Comparison of ENCODE assay signal across 28 mouse cellular contexts in the genomic region with DNA sequence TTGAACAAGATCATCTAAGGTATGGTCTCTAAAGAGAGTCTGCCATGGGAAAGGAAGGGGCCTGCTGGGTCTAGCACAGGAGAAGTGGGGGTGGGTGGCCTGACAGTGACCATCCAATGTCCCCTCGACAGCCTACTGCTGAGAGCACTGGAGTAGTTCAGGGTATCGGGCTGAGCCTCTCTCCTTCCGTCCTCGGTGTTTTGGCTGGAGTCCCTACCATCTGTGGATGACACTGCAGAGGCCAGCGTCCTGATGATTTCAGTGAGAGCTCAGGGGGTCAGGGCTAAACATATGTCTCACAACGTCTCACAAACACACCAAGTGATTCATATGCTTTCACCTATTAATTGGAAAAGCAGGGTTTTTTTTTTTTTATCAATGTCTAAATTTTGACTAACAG.
A peak's percentile ranks its signal among the peaks of the same experiment; 100 is the strongest.
DNase-seq lines count a peak whose midpoint lies in the region; ATAC-seq and TF ChIP-seq lines count a peak whose summit lies in the region.
"Had no signal": no experiment of that assay in that cellular context is flagged by ENCODE, and none has a peak within 500 bp of the region (broad histone marks: within the 10 kb centered on the region; RNA-seq: fewer than 3 reads in every experiment).

No protein-coding gene starts in this region.

- peak; percentile 36 for DNase-seq in midbrain, postnatal 0 days (ENCODE audit: low spot score)
- DNase-seq in midbrain, embryonic 10.5 days (ENCODE audit: low spot score): no peak
- DNase-seq in cerebellum, adult 2 months: peak; percentile 87 to 92
- peak; percentile 85 to 88 for DNase-seq in cerebellum, postnatal 25 days
- no peak for DNase-seq in frontal cortex, postnatal 36 days (ENCODE audit: low spot score in 2 of 2)
- DNase-seq: adrenal gland, postnatal 14 days; gastrocnemius, postnatal 36 days; heart, adult 2 months; heart, postnatal 14 days; kidney, adult 2 months; layer of hippocampus, postnatal 36 days; lung, embryonic 14.5 days; lung, postnatal 36 days; midbrain, embryonic 14.5 days; right cerebral cortex, postnatal 4 days; thymus, adult 18-20 months; thymus, postnatal 4 days had no signal

- H3K27ac ChIP-seq in forebrain, embryonic 15.5 days (replicated peaks): 0 out of 2 replicates have a peak overlapping the region, but pooled peaks have one; percentile 13
- no peak overlapping the region for H3K27ac ChIP-seq in forebrain, embryonic 16.5 days (ENCODE audit: low read length)
- no peak overlapping the region for H3K27ac ChIP-seq in midbrain, postnatal 0 days (ENCODE audit: low read depth, low read length)
- no peak overlapping the region for H3K27ac ChIP-seq in midbrain, embryonic 10.5 days (replicated peaks)
- peak overlapping the region; percentile 70 for H3K27ac ChIP-seq in cerebellum, adult 2 months (ENCODE audit: insufficient read depth, low read length)
- H3K27ac ChIP-seq in midbrain, embryonic 16.5 days (ENCODE audit: low read length): no peak overlapping the region
- H3K27ac ChIP-seq: forebrain, embryonic 12.5 days; heart, adult 2 months; heart, embryonic 13.5 days; hindbrain, embryonic 13.5 days; kidney, postnatal 0 days; limb, embryonic 13.5 days; liver, embryonic 12.5 days had no signal

- WGBS in forebrain, embryonic 15.5 days: 66% methylated on average over 6 of the region's 6 CpGs
- 47% methylated on average over 6 of the region's 6 CpGs for WGBS in forebrain, embryonic 16.5 days
- WGBS in midbrain, postnatal 0 days: 70% methylated on average over 6 of the region's 6 CpGs
- 82% methylated on average over 6 of the region's 6 CpGs for WGBS in midbrain, embryonic 10.5 days
- WGBS in cerebellum, adult 2 months: 7% methylated on average over 6 of the region's 6 CpGs
- WGBS in midbrain, embryonic 16.5 days: 80% methylated on average over 6 of the region's 6 CpGs

- 0 out of 2 replicates have a peak, but pooled peaks have one; percentile 15 for ATAC-seq in forebrain, embryonic 15.5 days (replicated peaks)
- ATAC-seq in forebrain, embryonic 16.5 days: no peak
- ATAC-seq in midbrain, postnatal 0 days (ENCODE audit: low FRiP score): no peak
- ATAC-seq in midbrain, embryonic 16.5 days: no peak
- ATAC-seq: liver, embryonic 12.5 days had no signal

- H3K27me3 ChIP-seq in forebrain, embryonic 15.5 days: no peaks in the 10 kb centered on the region
- no peaks in the 10 kb centered on the region for H3K27me3 ChIP-seq in forebrain, embryonic 16.5 days (replicated peaks; ENCODE audit: control insufficient read depth, insufficient read depth, low read length)
- no peaks in the 10 kb centered on the region for H3K27me3 ChIP-seq in midbrain, postnatal 0 days (ENCODE audit: insufficient read depth, low read length)
- no peaks in the 10 kb centered on the region for H3K27me3 ChIP-seq in midbrain, embryonic 10.5 days (ENCODE audit: low read depth, poor library complexity, severe bottlenecking)
- no peaks in the 10 kb centered on the region for H3K27me3 ChIP-seq in cerebellum, adult 2 months (ENCODE audit: control insufficient read depth, insufficient read depth, low read length)
- H3K27me3 ChIP-seq in midbrain, embryonic 16.5 days (ENCODE audit: control insufficient read depth, insufficient read depth, low read depth, low read length): no peaks in the 10 kb centered on the region
- H3K27me3 ChIP-seq: forebrain, embryonic 12.5 days; heart, embryonic 13.5 days; hindbrain, embryonic 13.5 days; limb, embryonic 13.5 days; liver, embryonic 12.5 days; megakaryocyte, embryonic 14.5 days had no signal

- H3K9me3 ChIP-seq in forebrain, embryonic 15.5 days: no peaks in the 10 kb centered on the region
- H3K9me3 ChIP-seq in forebrain, embryonic 16.5 days (ENCODE audit: control insufficient read depth, low read length): no peaks in the 10 kb centered on the region
- no peaks in the 10 kb centered on the region for H3K9me3 ChIP-seq in midbrain, postnatal 0 days (ENCODE audit: low read length)
- no peaks in the 10 kb centered on the region for H3K9me3 ChIP-seq in midbrain, embryonic 10.5 days (replicated peaks)
- no peaks in the 10 kb centered on the region for H3K9me3 ChIP-seq in midbrain, embryonic 16.5 days (replicated peaks; ENCODE audit: control insufficient read depth, low read length, poor library complexity, severe bottlenecking)
- H3K9me3 ChIP-seq: forebrain, embryonic 12.5 days; heart, embryonic 13.5 days; hindbrain, embryonic 13.5 days; limb, embryonic 13.5 days; liver, embryonic 12.5 days; megakaryocyte, embryonic 14.5 days had no signal

- no peak overlapping the region for H3K4me2 ChIP-seq in forebrain, embryonic 15.5 days (replicated peaks)
- no peak overlapping the region for H3K4me2 ChIP-seq in forebrain, embryonic 16.5 days (ENCODE audit: low read length)
- H3K4me2 ChIP-seq in midbrain, postnatal 0 days (ENCODE audit: low read depth, low read length, poor library complexity, severe bottlenecking): no peak overlapping the region
- no peak overlapping the region for H3K4me2 ChIP-seq in midbrain, embryonic 16.5 days (ENCODE audit: low read length)
- H3K4me2 ChIP-seq: forebrain, embryonic 12.5 days; heart, embryonic 13.5 days; hindbrain, embryonic 13.5 days; limb, embryonic 13.5 days; liver, embryonic 12.5 days; lung, embryonic 14.5 days had no signal

- no peak for TF ChIP-seq POLR2A in cerebellum, adult 2 months (IDR thresholded peaks at IDR 0.05; ENCODE audit: borderline replicate concordance, insufficient read depth, low read length)

- no peak overlapping the region for H3K9ac ChIP-seq in forebrain, embryonic 15.5 days (replicated peaks)
- no peak overlapping the region for H3K9ac ChIP-seq in forebrain, embryonic 16.5 days (replicated peaks; ENCODE audit: low read depth, low read length)
- H3K9ac ChIP-seq in midbrain, postnatal 0 days (replicated peaks; ENCODE audit: low read length, poor library complexity, severe bottlenecking): no peak overlapping the region
- no peak overlapping the region for H3K9ac ChIP-seq in midbrain, embryonic 16.5 days (ENCODE audit: low read depth, low read length)
- H3K9ac ChIP-seq: forebrain, embryonic 12.5 days; hindbrain, embryonic 13.5 days; limb, embryonic 13.5 days; liver, embryonic 12.5 days; lung, embryonic 14.5 days had no signal

- no peak for TF ChIP-seq CTCF in midbrain, postnatal 0 days (IDR thresholded peaks at IDR 0.05)
- no peak for TF ChIP-seq CTCF in cerebellum, adult 2 months (IDR thresholded peaks at IDR 0.05; ENCODE audit: borderline replicate concordance, insufficient read depth, low read depth, low read length)

- H3K36me3 ChIP-seq in forebrain, embryonic 15.5 days: no peaks in the 10 kb centered on the region
- no peaks in the 10 kb centered on the region for H3K36me3 ChIP-seq in forebrain, embryonic 16.5 days (ENCODE audit: control insufficient read depth, insufficient read depth)
- H3K36me3 ChIP-seq in midbrain, postnatal 0 days (ENCODE audit: insufficient read depth, low read length): no peaks in the 10 kb centered on the region
- peaks cover 5% of the 10 kb centered on the region; the same call in 1 of the 2 replicates for H3K36me3 ChIP-seq in midbrain, embryonic 10.5 days
- no peaks in the 10 kb centered on the region for H3K36me3 ChIP-seq in midbrain, embryonic 16.5 days (ENCODE audit: control insufficient read depth, insufficient read depth, low read length)
- H3K36me3 ChIP-seq: forebrain, embryonic 12.5 days; heart, embryonic 13.5 days; hindbrain, embryonic 13.5 days; limb, embryonic 13.5 days; liver, embryonic 12.5 days had no signal

- peaks cover 30% of the 10 kb centered on the region for H3K4me1 ChIP-seq in forebrain, embryonic 15.5 days
- peaks cover 23% of the 10 kb centered on the region for H3K4me1 ChIP-seq in forebrain, embryonic 16.5 days (replicated peaks; ENCODE audit: control insufficient read depth, insufficient read depth, low read length)
- H3K4me1 ChIP-seq in midbrain, postnatal 0 days (ENCODE audit: insufficient read depth, low read length): peaks cover 4% of the 10 kb centered on the region; the same call in 1 of the 2 replicates
- peaks cover 47% of the 10 kb centered on the region for H3K4me1 ChIP-seq in midbrain, embryonic 10.5 days
- peaks cover 56% of the 10 kb centered on the region for H3K4me1 ChIP-seq in cerebellum, adult 2 months (ENCODE audit: control insufficient read depth, insufficient read depth, low read length)
- peaks cover 2% of the 10 kb centered on the region for H3K4me1 ChIP-seq in midbrain, embryonic 16.5 days (ENCODE audit: control insufficient read depth, insufficient read depth, low read length)

- no peak overlapping the region for H3K4me3 ChIP-seq in forebrain, embryonic 15.5 days
- no peak overlapping the region for H3K4me3 ChIP-seq in forebrain, embryonic 16.5 days (replicated peaks; ENCODE audit: low read length)
- no peak overlapping the region for H3K4me3 ChIP-seq in midbrain, postnatal 0 days (ENCODE audit: low read depth, low read length)
- H3K4me3 ChIP-seq in midbrain, embryonic 10.5 days: no peak overlapping the region
- no peak overlapping the region for H3K4me3 ChIP-seq in cerebellum, adult 2 months (replicated peaks; ENCODE audit: insufficient read depth, low read depth, low read length)
- H3K4me3 ChIP-seq in midbrain, embryonic 16.5 days (ENCODE audit: low read depth, low read length): no peak overlapping the region
- H3K4me3 ChIP-seq: forebrain, embryonic 12.5 days; heart, adult 2 months; heart, embryonic 13.5 days; hindbrain, embryonic 13.5 days; limb, embryonic 13.5 days; liver, embryonic 12.5 days; megakaryocyte, embryonic 14.5 days; myocyte had no signal

Comparison
In these comparisons a context has a peak if more than half of its experiments do, and no peak if none do; other contexts are left out.
1. H3K27ac ChIP-seq: peak in forebrain, embryonic 15.5 days (single experiment) and cerebellum, adult 2 months (single experiment); none in forebrain, embryonic 16.5 days (single experiment), midbrain, postnatal 0 days (single experiment), midbrain, embryonic 10.5 days (single experiment) and midbrain, embryonic 16.5 days (single experiment).
2. DNase-seq: peak in midbrain, postnatal 0 days (single experiment), cerebellum, adult 2 months (2 of 2) and cerebellum, postnatal 25 days (2 of 2); none in midbrain, embryonic 10.5 days (single experiment) and frontal cortex, postnatal 36 days (0 of 2).